Mouse (Mus musculus) kidney, postnatal 36 days (tissue): Measurements from ENCODE around the gene Gm49384.

Experiments used
- DNase-seq, 2 experiments: peaks; one replicate each; pipeline ENCODE4 v3.0.0; 2021 to 2022; ENCODE audit warnings: mixed read lengths in 2 of 2

Gene Gm49384

DNA sequence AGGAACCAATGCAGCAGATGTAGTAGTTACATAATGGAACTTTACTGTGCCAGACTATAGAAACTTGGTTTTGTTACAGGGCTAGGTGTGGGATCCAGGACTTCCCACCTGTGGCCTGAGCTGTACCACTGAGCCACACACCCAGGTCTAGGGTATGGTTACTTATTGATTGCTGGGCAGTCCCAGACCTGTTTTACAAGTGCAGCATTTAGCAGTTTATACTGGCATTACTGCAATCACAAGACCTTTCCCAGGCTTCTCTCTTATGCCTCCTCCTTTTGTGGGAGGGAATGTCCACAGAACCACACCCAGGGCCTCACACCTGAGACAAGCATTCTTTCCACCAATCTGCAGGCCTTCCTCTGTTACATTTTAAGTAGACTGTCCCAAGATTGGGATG is 5.1 kb downstream of the Gm49384 start:
- DNase-seq: no peak

DNA sequence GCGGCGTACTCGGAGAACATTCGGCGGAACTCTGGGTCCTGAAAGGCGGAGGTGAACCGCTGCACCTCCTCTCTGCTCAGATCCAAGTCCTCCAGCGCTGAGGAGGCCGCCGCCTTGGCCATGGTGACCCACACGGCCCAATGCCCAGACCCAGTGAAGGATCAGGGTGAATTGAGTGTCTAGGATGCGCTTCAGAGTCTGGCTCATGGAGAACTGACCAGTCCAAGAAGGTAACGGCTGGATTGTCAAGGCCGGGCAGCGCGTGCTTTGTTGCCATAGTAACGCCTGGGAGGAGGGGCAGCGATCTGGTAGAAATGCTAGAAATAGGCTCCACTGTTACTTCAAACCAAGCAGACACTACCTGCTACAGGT is 5.9 kb downstream of the Gm49384 start, which contains the start of gene Dnaaf2:
Gene Dnaaf2 (minus strand): TSS at position 266 of the 372 bp plus-strand sequence.
- DNase-seq: peak; percentile 89 to 92

DNA sequence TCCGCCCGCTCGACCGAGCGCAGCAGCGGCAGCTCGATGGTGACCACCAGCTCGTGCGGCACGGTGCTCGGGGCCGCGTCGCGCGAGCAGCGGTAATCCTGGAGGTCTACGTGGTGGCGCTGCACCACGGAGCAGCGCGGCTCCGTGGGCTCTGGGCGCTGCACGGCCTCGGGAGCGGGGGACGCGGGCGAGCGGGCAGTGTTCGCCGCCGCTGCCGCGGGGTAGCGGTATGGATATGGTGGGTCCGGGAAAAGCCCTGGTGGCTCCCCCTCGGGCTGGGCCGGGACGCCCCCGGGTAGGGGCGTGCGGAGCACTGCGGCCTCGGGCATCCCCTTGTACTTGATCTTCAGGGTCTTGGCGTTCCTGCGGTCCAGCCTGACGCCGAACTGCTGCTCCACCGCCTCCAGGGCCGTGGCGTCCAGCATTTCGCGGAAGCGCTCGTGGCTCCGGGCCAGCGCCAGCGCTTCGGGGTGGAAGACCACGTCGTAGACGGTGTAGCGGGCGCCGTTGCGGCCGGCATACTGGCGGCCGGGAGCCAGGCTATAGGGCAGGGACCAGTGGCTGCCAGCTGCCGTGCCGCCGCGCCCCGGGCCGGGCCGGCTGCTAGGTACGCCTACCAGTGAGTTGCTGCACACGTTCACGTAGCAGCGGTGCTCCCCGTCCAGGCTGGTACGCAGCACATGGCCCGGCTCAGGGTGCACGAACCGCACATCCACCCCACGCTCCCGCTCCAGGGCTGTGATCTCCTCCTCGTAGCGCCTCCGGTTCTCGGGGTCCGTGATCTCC is 6.5 kb downstream of the Gm49384 start:
- DNase-seq: peak in 1 of 2 experiments; percentile 76

DNA sequence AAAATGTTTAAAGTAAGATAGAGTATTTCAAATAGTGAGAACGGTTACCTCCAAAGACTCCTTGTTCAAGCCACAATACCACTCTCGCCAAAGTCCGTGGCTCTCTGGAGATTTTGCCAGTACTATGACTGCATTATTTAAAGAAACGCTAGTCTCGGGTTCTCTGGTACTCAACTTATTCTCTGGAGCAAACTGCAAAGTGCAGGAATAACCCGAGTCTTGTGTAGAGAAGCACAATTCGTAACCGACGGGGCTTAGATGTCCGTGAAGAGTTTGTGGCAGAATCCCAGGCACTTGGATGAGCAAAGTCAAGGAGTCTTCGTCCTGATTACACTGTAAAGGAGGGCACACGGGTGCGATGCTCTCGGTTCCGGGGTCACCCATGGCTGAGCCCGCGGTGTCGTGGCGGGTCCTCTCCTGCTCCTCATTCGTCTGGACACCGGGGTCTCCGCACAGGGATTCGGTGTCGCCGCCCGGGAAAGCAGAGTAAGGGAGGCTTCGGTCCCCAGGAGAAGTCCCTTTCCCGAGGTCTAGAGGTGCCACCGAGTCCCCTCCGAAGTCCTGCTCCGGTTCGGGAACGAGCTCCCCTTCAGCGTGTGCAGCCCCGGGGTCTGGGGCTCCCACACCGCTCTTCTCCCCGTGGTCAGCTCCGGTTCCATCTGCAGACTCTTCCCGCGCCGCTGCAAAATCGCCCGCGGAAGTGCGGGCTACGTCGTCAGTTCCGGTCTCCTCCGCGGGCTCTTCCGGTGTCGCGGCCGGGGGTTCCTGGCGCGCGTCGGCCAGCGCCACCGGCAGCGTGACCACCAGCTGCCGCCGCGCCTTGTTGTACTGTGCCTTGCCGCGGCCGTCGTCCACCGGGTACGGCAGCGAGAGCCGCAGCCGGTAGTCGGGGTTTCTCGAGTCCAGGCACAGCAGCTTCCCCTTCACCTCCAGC is 7.4 kb downstream of the Gm49384 start, which contains the start of gene Gm49383:
Gene Gm49383 (minus strand): TSS at position 661 of the 934 bp plus-strand sequence.
- peak; percentile 66 to 87 for DNase-seq

DNA sequence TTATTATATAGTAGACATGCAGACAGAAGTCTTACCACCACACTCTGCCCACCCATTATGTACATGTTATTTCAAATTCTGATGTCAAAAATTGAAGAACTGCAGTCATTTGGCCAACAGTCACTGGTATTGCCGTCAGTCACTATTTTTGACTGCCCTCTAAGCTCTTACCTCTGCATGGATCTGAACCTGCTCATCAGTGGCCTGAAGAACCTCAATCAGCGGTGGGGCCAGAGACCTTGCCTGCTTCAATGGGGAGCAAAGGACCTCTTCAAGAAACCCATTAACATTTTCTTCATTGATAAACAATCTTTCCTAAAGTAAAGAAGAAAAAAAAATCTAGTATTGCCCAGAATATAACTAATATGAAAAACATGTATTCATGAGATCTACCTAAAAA is 11.4 kb downstream of the Gm49384 start:
- DNase-seq: no peak

DNA sequence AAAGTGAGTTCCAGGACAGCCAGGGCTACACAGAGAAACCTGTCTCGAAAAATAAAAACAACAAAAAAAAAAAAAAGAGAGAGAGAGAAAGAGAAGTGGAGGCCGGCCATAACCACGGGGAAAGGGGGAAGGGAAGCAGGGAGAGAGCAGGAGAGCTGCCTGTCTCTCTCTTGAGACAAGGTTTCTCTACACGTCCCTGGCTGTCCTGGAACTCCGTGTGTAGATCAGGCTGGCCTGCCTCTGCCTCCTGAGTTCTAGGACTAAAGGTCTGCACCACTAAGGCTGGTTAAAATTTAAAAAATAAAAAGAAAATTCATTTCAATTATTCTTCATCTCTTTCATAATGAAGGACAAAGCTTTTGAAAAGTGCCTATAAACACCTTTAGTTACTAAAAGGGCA is 12.7 kb downstream of the Gm49384 start:
- DNase-seq: no peak

DNA sequence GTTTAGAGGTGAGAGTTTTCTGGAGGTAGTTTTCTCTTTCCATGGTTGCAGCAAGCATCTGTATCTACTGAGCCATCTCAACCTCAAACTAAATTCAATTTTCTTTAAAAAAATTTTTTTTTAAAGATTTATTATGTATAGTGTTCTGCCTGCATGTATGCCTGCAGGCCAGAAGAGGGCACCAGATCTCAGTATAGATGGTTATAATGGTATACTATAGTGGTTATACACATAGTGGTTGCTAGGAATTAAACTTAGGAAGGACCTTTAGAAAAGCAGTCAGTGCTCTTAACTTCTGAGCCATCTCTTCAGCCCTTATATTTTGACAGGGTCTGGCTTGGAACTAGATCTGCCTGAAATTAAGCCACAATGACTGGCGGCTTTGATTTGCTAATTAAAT is 13.5 kb downstream of the Gm49384 start:
- DNase-seq: peak in 1 of 2 experiments; percentile 24

DNA sequence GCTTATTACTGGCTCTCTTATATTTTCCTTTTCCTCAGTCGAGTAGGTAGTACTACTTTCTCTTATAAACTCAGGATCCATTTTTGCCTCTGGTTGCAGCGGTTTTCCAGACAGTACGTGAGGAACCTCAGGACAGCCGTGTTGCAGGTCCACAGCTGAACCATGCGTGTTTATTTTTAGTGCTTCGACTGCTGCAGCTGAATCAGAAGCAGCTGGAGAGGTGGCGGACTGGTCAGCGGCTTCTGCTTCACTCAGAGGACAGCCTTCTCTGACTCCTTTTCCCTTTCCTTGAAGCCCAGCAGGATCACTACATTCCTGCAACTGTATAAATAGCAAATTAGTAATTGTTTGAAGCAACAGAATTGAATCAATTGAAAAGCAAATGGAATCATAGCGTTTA is 14.0 kb downstream of the Gm49384 start:
- DNase-seq: no peak

DNA sequence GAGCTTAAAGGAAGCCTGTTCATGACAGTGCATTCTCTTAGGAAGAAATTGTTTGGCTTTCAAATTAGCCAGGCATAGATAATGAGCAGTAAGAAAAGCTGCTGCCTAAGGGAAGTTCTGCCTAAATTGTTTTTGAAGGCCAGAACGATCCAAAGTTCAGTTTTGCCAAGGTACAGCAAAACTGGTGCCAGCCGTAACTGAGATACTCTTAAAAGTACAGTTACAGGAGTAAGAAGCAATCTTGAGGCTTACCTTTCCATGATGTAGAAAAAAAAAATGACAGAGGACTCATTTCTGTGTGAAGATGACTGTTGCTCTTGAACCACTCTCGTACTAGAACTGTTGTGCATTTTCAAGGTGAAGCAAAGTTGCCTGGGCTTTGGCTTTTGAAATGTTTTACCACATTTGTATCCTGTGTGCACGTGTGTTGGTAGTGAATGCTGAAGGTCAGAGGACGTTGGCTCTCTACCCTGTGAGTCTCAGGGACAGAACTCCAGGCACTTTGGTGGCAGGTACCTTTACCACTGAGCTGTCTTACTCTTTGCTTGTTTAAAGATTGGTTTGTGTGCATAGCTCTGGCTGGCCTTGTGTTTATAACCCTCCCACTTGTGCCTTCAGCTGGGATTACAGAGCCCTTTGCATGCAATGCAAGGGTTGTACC is 17.1 kb downstream of the Gm49384 start:
- peak; percentile 55 to 78 for DNase-seq

DNA sequence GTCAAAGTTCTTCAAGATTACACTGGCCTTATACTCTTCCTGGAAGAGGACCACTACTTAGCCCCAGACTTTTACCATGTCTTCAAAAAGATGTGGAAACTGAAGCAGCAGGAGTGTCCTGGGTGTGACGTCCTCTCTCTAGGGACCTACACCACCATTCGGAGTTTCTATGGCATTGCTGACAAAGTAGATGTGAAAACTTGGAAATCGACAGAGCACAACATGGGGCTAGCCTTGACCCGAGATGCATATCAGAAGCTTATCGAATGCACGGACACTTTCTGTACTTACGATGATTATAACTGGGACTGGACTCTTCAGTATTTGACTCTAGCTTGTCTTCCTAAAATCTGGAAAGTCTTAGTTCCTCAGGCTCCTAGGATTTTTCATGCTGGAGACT is 18.7 kb downstream of the Gm49384 start:
- DNase-seq: no peak

DNA sequence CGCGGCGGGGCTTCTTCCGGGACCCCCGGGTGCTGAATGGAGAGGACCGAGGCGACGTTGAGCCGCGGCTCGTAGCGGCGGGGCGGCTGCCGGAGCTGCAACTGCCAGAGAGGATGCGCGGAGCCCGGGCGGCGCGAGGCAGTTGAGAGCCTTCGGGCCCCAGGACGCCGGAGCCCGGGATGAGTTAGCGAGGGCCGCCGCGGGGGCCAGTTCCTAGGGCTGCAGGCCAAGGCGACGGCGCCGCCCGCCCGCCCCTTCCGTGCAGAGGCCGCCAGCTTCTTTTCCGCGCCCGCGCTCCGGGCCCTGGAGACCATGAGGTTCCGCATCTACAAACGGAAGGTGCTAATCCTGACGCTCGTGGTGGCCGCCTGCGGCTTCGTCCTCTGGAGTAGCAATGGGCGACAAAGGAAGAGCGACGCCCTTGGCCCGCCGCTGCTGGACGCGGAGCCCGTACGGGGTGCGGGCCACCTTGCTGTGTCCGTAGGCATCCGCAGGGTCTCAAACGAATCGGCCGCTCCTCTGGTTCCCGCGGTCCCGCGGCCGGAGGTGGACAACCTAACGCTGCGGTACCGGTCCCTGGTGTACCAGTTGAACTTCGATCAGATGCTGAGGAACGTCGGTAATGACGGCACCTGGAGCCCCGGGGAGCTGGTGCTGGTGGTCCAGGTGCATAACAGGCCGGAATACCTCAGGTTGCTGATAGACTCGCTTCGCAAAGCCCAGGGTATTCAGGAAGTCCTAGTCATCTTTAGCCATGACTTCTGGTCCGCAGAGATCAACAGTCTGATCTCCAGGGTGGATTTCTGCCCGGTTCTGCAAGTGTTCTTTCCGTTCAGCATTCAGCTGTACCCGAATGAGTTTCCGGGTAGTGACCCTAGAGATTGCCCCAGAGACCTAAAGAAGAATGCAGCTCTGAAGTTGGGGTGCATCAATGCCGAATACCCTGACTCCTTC is 19.4 kb downstream of the Gm49384 start:
- DNase-seq: peak; percentile 46 to 76

DNA sequence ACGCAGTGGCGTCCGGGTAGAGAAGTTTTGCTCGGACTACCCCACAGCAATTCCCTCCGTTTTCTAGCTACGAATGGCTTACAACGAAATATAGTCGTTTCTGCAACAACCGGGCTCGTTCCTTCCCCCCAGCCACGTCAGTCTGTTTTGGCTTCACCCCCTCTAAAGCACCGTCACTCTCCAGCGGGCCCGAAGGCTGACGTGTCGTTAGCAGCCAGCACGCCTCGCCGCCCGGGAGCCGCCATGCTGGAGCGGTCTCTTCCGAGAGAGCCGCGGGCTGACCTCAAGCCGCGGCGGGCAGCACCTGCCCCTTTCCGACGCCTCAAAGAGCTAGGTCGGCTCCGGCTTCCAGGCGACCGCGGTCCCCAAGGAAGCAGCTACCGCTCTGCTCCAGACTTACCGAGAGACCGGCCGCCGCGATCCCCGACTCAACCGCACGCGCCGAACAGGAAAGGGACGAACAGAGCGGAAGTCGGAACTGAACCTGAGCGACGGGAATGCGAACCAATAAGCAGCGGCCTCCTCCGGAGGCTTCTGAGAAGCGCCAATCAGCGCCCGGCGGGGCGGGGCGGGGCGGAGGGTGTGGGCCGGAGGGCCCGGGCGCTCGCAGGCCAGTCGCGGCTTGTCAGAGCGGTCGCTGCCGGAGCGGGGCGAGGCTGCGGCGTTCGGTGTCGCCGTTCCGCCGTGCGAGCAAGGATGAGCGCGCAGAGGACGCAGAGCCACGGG is 20.3 kb downstream of the Gm49384 start, which contains the start of the genes Rpl36al and Mgat2:
Gene Rpl36al (minus strand): TSS at position 501 of the 726 bp plus-strand sequence.
Gene Mgat2 (plus strand): TSS at position 575 of the 726 bp plus-strand sequence.
- DNase-seq: peak; percentile 99 to 100

DNA sequence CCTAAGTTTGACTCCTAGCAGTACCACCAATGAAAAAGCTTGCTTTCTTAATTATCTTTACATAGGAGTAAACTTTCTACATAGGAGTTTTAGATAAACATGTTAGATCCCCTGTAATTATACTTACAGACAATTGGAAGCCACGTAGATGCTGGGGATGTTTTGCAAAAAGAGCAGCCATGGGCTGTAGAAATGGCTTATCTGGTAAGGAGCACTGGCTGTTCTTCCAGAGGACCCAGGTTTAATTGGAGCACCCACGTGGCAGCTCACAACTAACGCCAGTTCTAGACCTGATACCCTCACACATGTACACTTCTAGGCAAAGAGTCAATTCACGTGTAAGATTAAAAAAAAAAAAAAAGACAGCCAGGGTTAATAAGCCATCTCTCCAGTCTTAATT is 22.3 kb downstream of the Gm49384 start:
- no peak for DNase-seq

DNA sequence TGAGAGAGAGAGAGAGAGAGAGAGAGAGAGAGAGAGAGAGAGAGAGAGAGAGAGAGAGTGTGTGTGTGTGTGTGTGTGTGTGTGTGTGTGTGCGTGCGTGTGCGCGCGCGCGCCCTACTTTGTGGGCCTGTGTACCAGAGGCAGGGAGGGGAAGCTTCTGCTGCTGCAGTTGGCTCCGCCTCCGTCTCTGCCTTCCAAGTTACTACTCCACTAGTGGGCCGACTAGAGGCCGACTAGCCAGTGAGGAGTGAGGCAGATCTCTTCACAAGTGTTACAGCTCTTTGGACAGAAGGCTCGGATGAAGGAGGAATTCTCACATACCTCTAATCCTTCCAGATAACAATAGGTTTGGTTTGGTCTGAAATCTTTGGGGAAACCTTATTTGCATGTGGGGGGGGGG is 24.7 kb downstream of the Gm49384 start:
- peak; percentile 27 to 62 for DNase-seq

DNA sequence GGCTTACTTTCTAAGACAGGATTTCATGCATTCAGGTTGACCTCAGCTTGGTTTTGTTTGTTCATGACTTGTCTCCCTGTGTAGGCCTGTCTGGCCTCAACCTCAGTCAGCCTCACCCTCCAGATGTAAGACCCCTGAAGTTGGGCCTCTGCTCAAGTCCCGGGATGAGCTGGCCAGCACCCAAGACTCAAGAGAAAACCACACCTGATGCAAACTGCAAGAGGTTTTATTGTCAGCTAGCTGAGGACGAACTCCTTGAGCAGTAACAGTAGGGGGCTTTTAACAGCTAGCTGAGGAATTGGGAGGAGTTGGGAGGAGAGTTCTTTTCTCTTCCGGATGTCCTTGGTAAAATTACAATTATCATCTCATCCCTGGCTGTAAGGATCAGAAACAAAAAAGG is 26.5 kb downstream of the Gm49384 start:
- DNase-seq: no peak

DNA sequence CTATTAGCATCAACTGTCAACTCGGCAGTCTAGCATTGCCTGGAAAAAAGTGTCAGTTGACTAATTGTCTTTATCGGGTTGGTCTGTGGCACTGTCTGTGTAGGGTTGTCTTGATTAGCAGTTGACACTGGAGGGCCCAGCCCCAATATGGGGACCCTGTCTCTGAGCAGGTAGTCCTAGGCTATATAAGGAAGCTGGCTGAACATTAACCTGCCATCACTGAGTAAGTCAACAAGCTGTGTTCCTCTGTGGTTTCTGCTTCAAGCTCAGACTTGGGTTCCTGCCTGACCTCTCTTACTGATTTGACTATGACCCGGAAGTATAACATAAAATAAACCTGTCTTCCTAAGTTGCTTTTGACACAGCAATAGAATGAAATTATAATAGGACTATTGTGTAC is 28.1 kb downstream of the Gm49384 start:
- DNase-seq: no peak

DNA sequence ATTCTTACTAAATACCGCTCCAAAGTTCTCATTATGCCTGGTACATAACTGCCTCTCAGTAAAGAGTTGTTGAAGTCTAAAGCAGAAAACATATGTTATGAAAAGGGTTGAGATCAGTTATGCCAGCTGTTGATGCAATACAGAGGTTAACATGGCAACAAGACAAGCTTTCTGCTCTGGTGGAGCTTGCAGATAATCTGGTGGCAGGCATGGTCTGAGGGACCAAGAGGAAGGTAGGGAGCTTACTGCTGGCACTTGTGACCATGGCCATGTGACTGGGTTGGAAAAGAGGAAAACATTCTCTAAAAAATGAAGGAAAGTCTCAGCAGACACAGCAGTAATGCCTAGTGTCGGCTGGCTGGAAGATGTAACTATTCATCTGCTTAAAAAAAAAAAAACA is 32.8 kb downstream of the Gm49384 start:
- no peak for DNase-seq

DNA sequence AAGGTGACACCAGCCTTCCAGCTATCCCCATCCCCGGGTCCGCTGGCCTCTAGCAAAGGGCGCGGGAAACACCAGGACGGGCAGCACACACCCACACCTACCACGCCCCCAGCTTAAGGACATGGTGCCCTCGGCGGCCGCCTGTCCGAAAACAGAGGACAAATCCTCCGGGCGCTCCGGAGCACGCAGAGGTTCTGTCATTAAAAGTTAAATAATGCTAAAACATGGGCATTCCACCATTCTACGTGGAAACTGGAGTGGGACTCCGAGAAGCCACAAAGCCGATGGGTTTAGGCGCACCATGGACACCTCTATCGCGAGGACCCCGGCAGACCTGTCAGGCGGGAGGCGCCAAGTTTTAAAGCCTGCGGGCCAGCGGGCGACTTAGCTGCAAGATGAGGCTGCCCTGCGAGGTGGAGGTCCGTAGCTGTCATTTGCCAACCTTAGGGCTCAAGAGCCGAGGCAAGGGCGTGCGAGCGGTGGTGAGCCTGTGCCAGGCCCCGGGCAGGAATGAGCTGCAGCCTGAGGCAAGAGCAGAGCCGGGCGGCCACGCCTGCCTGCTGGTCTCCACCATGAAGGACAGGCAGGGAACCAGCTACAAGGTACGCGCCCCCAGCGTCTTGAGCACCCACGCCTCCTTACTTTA is 35.5 kb downstream of the Gm49384 start, which contains the start of gene Lrr1:
Gene Lrr1 (plus strand): TSS at position 354 of the 646 bp plus-strand sequence.
- peak; percentile 85 to 93 for DNase-seq

DNA sequence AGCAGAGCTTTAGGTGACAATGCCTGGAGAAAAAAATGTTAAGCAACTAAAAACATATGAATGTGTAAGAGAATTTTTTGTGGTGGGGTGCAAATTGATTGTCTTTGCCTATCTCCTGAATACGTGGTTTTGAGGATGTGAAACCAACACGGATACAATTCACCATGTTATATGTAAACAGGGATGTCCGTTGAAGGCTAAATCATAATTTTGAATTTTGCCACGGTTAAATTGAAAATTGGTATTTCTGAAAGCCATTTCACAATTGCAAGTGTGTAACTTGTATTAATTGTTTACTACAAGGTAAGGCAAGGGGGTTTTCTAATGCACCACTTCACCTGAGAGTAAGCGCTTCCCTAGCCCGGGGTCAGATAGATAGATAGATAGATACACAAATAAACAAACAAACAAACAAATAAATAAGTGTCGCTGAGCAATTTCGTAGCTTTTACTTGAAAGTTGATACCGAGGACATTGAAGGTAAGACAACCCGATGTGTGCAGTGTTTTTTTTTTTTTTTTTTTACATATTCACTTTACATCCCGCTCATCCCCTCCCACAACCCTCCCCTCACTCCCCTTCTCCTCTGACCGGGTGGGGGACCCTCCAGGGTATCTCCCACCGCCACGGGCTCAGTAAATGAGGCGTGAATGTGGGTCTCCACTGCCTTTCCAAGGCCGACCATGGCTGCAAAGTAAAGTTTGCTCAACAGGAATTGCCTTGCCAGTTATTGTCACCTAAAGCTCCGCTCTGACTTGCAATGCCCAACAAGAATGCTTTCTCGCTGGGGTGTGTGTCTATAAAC is 36.2 kb downstream of the Gm49384 start:
- DNase-seq: no peak
